8 mouse cellular contexts compared by ENCODE assay signal in genomic region chr8:46281536-46281935, GRCm38 (mm10). TPM values are rescaled to one million over a fixed set of nuclear protein-coding genes. Genes with fewer than 3 reads are reported as not detected.
DNase-seq lines count a peak whose midpoint lies in the region; ATAC-seq lines count a peak whose summit lies in the region.
"Had no signal": no experiment of that assay in that cellular context is flagged by ENCODE, and none has a peak within 500 bp of the region (broad histone marks: within the 10 kb centered on the region; RNA-seq: fewer than 3 reads in every experiment).

No protein-coding gene starts in this region.

- DNase-seq in Muller cell, postnatal 12 days (ENCODE audit: inconsistent ontology term) = peak; percentile 25
- DNase-seq in cerebellum, postnatal 14 days = peak; percentile 66 to 81
- peak; percentile 12 to 59 for DNase-seq in layer of hippocampus, adult 8-10 months (ENCODE audit: low spot score in 2 of 2)
- peak; percentile 58 for DNase-seq in lung, postnatal 25 days (ENCODE audit: low spot score)
- DNase-seq in spleen, postnatal 14 days (ENCODE audit: low spot score in 2 of 2) = peak; percentile 30 to 42

- peak; percentile 39 for ATAC-seq in CD4-positive, CD25-positive, alpha-beta regulatory T cell, adult 4 months
- peak; percentile 84 for ATAC-seq in granulocyte monocyte progenitor cell, adult 5-6 weeks (replicated peaks; ENCODE audit: poor library complexity, severe bottlenecking)

RNA-seq across cellular contexts. Expression of gene Helt, which starts 12.9 kb away (rescaled TPM):
- polyA plus RNA-seq in CD4-positive, CD25-positive, alpha-beta regulatory T cell, adult 4 months (2017; shearing (Covaris generic)) = not detected
- not detected in 2 replicates for total RNA-seq in granulocyte monocyte progenitor cell, adult 5-6 weeks (2014; fragmentation: Nextera tagmentation)
- total RNA-seq in granulocyte monocyte progenitor cell, adult 5-6 weeks (2017) = not detected in 2 replicates
- not detected for total RNA-seq in layer of hippocampus, adult 8-10 months (2022)
- total RNA-seq: left cerebral cortex, postnatal 36 days had no signal

Comparison
In these comparisons a context has a peak if more than half of its experiments do, and no peak if none do; other contexts are left out.
1. Peak in every context shown above with its lines: DNase-seq and ATAC-seq.